Mouse (Mus musculus) spleen, adult 2 months (tissue): Measurements from ENCODE around the gene Kcnj11.

Experiments used
- CTCF ChIP-seq: fragments of 200-500 bp; IDR thresholded peaks from 2 replicates; pipeline ENCODE4 v1.5.1; 2011; ENCODE audit warnings: mild to moderate bottlenecking, inconsistent platforms; ENCODE audit not compliant: insufficient read depth, insufficient read length, insufficient replicate concordance; ENCODE audit errors: extremely low read depth
- POLR2A ChIP-seq: fragments of 200-500 bp; IDR thresholded peaks from 2 replicates; pipeline ENCODE4 v1.6.1; 2011; ENCODE audit warnings: low read depth, low read length, inconsistent platforms

DNA sequence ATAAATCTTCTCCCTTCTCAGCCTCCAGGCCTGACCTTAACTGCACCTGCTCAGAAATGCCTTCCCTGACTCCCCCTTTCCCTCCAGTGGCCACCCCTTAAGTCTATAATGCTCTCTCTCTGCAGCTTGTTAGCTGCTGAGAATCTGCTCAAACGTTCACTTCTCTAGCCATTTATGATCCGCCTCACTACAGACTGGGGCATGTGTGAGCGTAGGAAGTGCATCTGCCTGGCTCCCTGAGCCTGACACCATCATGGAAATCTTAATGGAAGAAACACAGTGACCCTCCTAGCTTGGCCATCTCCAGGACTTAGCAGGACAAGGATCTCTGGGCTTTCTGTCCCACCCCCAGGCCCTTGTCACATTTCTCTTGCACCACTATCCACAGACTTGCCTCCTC is 9.5 kb upstream of the Kcnj11 start:
- TF ChIP-seq CTCF, result no peak
- no peak for TF ChIP-seq POLR2A
